In the genomic region with DNA sequence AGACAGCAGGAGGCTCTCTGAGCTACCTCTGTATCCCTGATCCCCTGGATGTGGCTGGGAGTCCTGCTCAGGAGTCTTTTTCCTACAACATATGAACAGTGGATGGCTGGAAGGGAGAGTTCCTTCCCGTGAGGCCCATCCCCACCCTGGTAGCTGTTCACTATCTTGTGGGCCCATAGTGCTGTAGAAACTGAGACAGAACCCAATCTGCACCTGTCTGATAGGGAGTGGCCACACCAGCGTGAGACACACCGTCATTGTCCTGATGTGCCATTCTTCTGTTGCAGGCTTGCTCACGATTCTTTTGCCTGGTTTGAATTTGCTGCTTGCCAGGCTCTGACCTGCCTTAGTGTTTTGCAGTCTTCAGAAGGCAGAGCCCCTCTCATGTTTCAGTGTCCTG, we compare ENCODE assay signal across 35 mouse cellular contexts. TPM values are rescaled to one million over a fixed set of nuclear protein-coding genes. Genes with fewer than 3 reads are reported as not detected.
A peak's percentile ranks its signal among the peaks of the same experiment; 100 is the strongest.
DNase-seq lines count a peak whose midpoint lies in the region; ATAC-seq and TF ChIP-seq lines count a peak whose summit lies in the region.
"Had no signal": no experiment of that assay in that cellular context is flagged by ENCODE, and none has a peak within 500 bp of the region (broad histone marks: within the 10 kb centered on the region; RNA-seq: fewer than 3 reads in every experiment).

No protein-coding gene starts in this region.

- H3K36me3 ChIP-seq in kidney, embryonic 15.5 days, result no peaks in the 10 kb centered on the region
- H3K36me3 ChIP-seq in liver, embryonic 13.5 days, result no peaks in the 10 kb centered on the region
- no peaks in the 10 kb centered on the region for H3K36me3 ChIP-seq in liver, embryonic 14.5 days (replicated peaks; ENCODE audit: control insufficient read depth, insufficient read depth, low read depth)
- H3K36me3 ChIP-seq in forebrain, embryonic 12.5 days (replicated peaks), result no peaks in the 10 kb centered on the region
- H3K36me3 ChIP-seq: embryonic facial prominence, embryonic 10.5 days; embryonic facial prominence, embryonic 13.5 days; hindbrain, embryonic 10.5 days had no signal

- H3K4me3 ChIP-seq in kidney, embryonic 15.5 days (replicated peaks), result no peak overlapping the region
- H3K4me3 ChIP-seq in liver, embryonic 13.5 days (replicated peaks), result no peak overlapping the region
- no peak overlapping the region for H3K4me3 ChIP-seq in liver, embryonic 14.5 days (ENCODE audit: insufficient read depth in 1 of 2, low read depth in 2 of 2, low read length in 2 of 2)
- no peak overlapping the region for H3K4me3 ChIP-seq in forebrain, embryonic 12.5 days (replicated peaks)
- H3K4me3 ChIP-seq: embryonic facial prominence, embryonic 10.5 days; embryonic facial prominence, embryonic 13.5 days; erythroblast, embryonic 14.5 days; forebrain, embryonic 13.5 days; hindbrain, embryonic 10.5 days had no signal

- H3K4me1 ChIP-seq in kidney, embryonic 15.5 days, result no peaks in the 10 kb centered on the region
- peaks cover 14% of the 10 kb centered on the region for H3K4me1 ChIP-seq in liver, embryonic 13.5 days (replicated peaks)
- H3K4me1 ChIP-seq in liver, embryonic 14.5 days (replicated peaks; ENCODE audit: control insufficient read depth in 2 of 2, insufficient read depth in 2 of 2, low read length in 1 of 2), result peaks cover 0 to 10% of the 10 kb centered on the region in 2 experiments; a peak in 3 of 4 replicates
- H3K4me1 ChIP-seq in forebrain, embryonic 12.5 days, result no peaks in the 10 kb centered on the region
- H3K4me1 ChIP-seq: embryonic facial prominence, embryonic 10.5 days; embryonic facial prominence, embryonic 13.5 days; forebrain, embryonic 13.5 days; hindbrain, embryonic 10.5 days had no signal

- no peak for TF ChIP-seq CTCF in liver, embryonic 14.5 days (IDR thresholded peaks at IDR 0.05; ENCODE audit: low read depth)

- no peak overlapping the region for H3K27ac ChIP-seq in kidney, embryonic 15.5 days
- no peak overlapping the region for H3K27ac ChIP-seq in liver, embryonic 13.5 days
- no peak overlapping the region for H3K27ac ChIP-seq in liver, embryonic 14.5 days
- H3K27ac ChIP-seq in forebrain, embryonic 12.5 days, result no peak overlapping the region
- H3K27ac ChIP-seq: embryonic facial prominence, embryonic 10.5 days; embryonic facial prominence, embryonic 13.5 days; forebrain, embryonic 13.5 days; hindbrain, embryonic 10.5 days; hindbrain, embryonic 14.5 days; hindbrain, postnatal 0 days had no signal

- H3K4me2 ChIP-seq in kidney, embryonic 15.5 days, result no peak overlapping the region
- H3K4me2 ChIP-seq in liver, embryonic 13.5 days, result no peak overlapping the region
- H3K4me2 ChIP-seq in liver, embryonic 14.5 days (ENCODE audit: low read depth), result no peak overlapping the region
- H3K4me2 ChIP-seq in forebrain, embryonic 12.5 days, result no peak overlapping the region
- H3K4me2 ChIP-seq: embryonic facial prominence, embryonic 13.5 days; forebrain, embryonic 13.5 days; heart, embryonic 11.5 days; hindbrain, embryonic 14.5 days had no signal

- no peak overlapping the region for H3K9ac ChIP-seq in kidney, embryonic 15.5 days
- H3K9ac ChIP-seq in liver, embryonic 13.5 days, result 0 out of 2 replicates have a peak overlapping the region, but pooled peaks have one; percentile 13
- H3K9ac ChIP-seq in liver, embryonic 14.5 days (replicated peaks), result no peak overlapping the region
- no peak overlapping the region for H3K9ac ChIP-seq in forebrain, embryonic 12.5 days
- H3K9ac ChIP-seq: embryonic facial prominence, embryonic 13.5 days; forebrain, embryonic 13.5 days; hindbrain, embryonic 14.5 days had no signal

- WGBS in kidney, embryonic 15.5 days, result 68% methylated on average over 4 of the region's 4 CpGs
- 15% methylated on average over 4 of the region's 4 CpGs for WGBS in liver, embryonic 13.5 days (ENCODE audit: insufficient replicate concordance)
- WGBS in liver, embryonic 14.5 days (ENCODE audit: insufficient replicate concordance), result 18% methylated on average over 4 of the region's 4 CpGs
- WGBS in forebrain, embryonic 12.5 days, result 75% methylated on average over 4 of the region's 4 CpGs

- DNase-seq in kidney, postnatal 14 days, result no peak
- no peak for DNase-seq in liver, embryonic 13.5 days
- DNase-seq in liver, embryonic 14.5 days (ENCODE audit: low read depth in 3 of 3, low spot score in 3 of 3), result no peak
- DNase-seq: adrenal gland, adult 2 months; adrenal gland, postnatal 14 days; cerebellum, adult 11 months; cerebellum, adult 2 months; cerebellum, postnatal 10 days; cerebellum, postnatal 36 days; embryo, embryonic 11 days; heart, postnatal 36 days had no signal

- 0 out of 2 replicates have a peak, but pooled peaks have one; percentile 25 for ATAC-seq in kidney, embryonic 15.5 days (replicated peaks; ENCODE audit: low FRiP score)
- peak; percentile 76 for ATAC-seq in liver, embryonic 13.5 days (ENCODE audit: low read depth)
- ATAC-seq in liver, embryonic 14.5 days (ENCODE audit: insufficient read depth), result peak; percentile 70; the same call in 1 of the 2 replicates
- ATAC-seq in megakaryocyte-erythroid progenitor cell, adult 5-6 weeks (replicated peaks; ENCODE audit: low FRiP score, low TSS enrichment, poor library complexity, severe bottlenecking), result peak; percentile 70
- ATAC-seq in forebrain, embryonic 12.5 days (ENCODE audit: low FRiP score), result no peak
- ATAC-seq: CD4-positive, CD25-positive, alpha-beta regulatory T cell, adult 4 months; forebrain, embryonic 13.5 days; forebrain, embryonic 16.5 days; hindbrain, postnatal 0 days; inflammation-experienced regulatory T-cells, adult 6 months had no signal

- H3K9me3 ChIP-seq in kidney, embryonic 15.5 days (replicated peaks), result no peaks in the 10 kb centered on the region
- H3K9me3 ChIP-seq in liver, embryonic 13.5 days (replicated peaks), result no peaks in the 10 kb centered on the region
- no peaks in the 10 kb centered on the region for H3K9me3 ChIP-seq in liver, embryonic 14.5 days (ENCODE audit: control insufficient read depth, low read length)
- H3K9me3 ChIP-seq in forebrain, embryonic 12.5 days, result no peaks in the 10 kb centered on the region
- H3K9me3 ChIP-seq: embryonic facial prominence, embryonic 10.5 days; embryonic facial prominence, embryonic 13.5 days; forebrain, embryonic 13.5 days; hindbrain, embryonic 10.5 days had no signal

- TF ChIP-seq EP300 in liver, embryonic 14.5 days (IDR thresholded peaks at IDR 0.05; ENCODE audit: low read depth), result peak; percentile 35; the same call in 1 of the 2 replicates

- H3K27me3 ChIP-seq in kidney, embryonic 15.5 days, result no peaks in the 10 kb centered on the region
- H3K27me3 ChIP-seq in liver, embryonic 13.5 days, result peaks cover 26% of the 10 kb centered on the region
- no peaks in the 10 kb centered on the region; the same call in 1 of the 2 replicates for H3K27me3 ChIP-seq in liver, embryonic 14.5 days (ENCODE audit: control insufficient read depth, insufficient read depth, low read length)
- no peaks in the 10 kb centered on the region for H3K27me3 ChIP-seq in forebrain, embryonic 12.5 days
- H3K27me3 ChIP-seq: embryonic facial prominence, embryonic 13.5 days; forebrain, embryonic 13.5 days had no signal

RNA-seq across cellular contexts. Expression of gene Tppp, which starts 8.2 kb away (rescaled TPM):
- 0.60 and 0.66 TPM in 2 replicates for polyA plus RNA-seq in kidney, embryonic 15.5 days (2015; fragmentation: Nextera tagmentation; extraction: Ambion mirVana)
- polyA plus RNA-seq in liver, embryonic 13.5 days (2015; fragmentation: Nextera tagmentation; extraction: Ambion mirVana), result 0.20 and 0.30 TPM in 2 replicates
- 0.23 and 0.29 TPM in 2 replicates for polyA plus RNA-seq in liver, embryonic 14.5 days (2012; rRNA removed)
- 0.08 and 0.15 TPM in 2 replicates for polyA plus RNA-seq in liver, embryonic 14.5 days (2014; fragmentation: Nextera tagmentation; extraction: Ambion mirVana)
- total RNA-seq in megakaryocyte-erythroid progenitor cell, adult 5-6 weeks (2014; fragmentation: Nextera tagmentation), result 0.63 and 5.7 TPM in 2 replicates
- 0.15 and 0.66 TPM in 2 replicates for total RNA-seq in megakaryocyte-erythroid progenitor cell, adult 5-6 weeks (2017)
- polyA plus RNA-seq in forebrain, embryonic 12.5 days (2016; fragmentation: Nextera tagmentation; extraction: Ambion mirVana), result 4.2 and 5.1 TPM in 2 replicates
- total RNA-seq: granulocyte monocyte progenitor cell, adult 5-6 weeks; MEL had no signal
- polyA plus RNA-seq: erythroblast, embryonic 14.5 days had no signal

RNA-seq across cellular contexts. Expression of gene Cep72, which starts 44.7 kb away (rescaled TPM):
- polyA plus RNA-seq in kidney, embryonic 15.5 days (2015; fragmentation: Nextera tagmentation; extraction: Ambion mirVana), result 15.2 and 16.5 TPM in 2 replicates
- 7.8 and 8.6 TPM in 2 replicates for polyA plus RNA-seq in liver, embryonic 13.5 days (2015; fragmentation: Nextera tagmentation; extraction: Ambion mirVana)
- polyA plus RNA-seq in liver, embryonic 14.5 days (2012; rRNA removed), result 5.2 and 5.5 TPM in 2 replicates
- polyA plus RNA-seq in liver, embryonic 14.5 days (2014; fragmentation: Nextera tagmentation; extraction: Ambion mirVana), result 8.5 and 8.6 TPM in 2 replicates
- total RNA-seq in megakaryocyte-erythroid progenitor cell, adult 5-6 weeks (2014; fragmentation: Nextera tagmentation), result 12.3 and 12.5 TPM in 2 replicates
- 6.5 and 6.7 TPM in 2 replicates for total RNA-seq in megakaryocyte-erythroid progenitor cell, adult 5-6 weeks (2017)
- polyA plus RNA-seq in forebrain, embryonic 12.5 days (2016; fragmentation: Nextera tagmentation; extraction: Ambion mirVana), result 19.1 and 24.8 TPM in 2 replicates

RNA-seq across cellular contexts. Expression of gene Zdhhc11, which starts 53.8 kb away (rescaled TPM):
- polyA plus RNA-seq in kidney, embryonic 15.5 days (2015; fragmentation: Nextera tagmentation; extraction: Ambion mirVana), result not detected in 2 replicates
- not detected in 2 replicates for polyA plus RNA-seq in liver, embryonic 13.5 days (2015; fragmentation: Nextera tagmentation; extraction: Ambion mirVana)
- not detected in 2 replicates for polyA plus RNA-seq in liver, embryonic 14.5 days (2012; rRNA removed)
- polyA plus RNA-seq in liver, embryonic 14.5 days (2014; fragmentation: Nextera tagmentation; extraction: Ambion mirVana), result not detected in 2 replicates
- total RNA-seq in megakaryocyte-erythroid progenitor cell, adult 5-6 weeks (2014; fragmentation: Nextera tagmentation), result not detected in 2 replicates
- not detected in 2 replicates for total RNA-seq in megakaryocyte-erythroid progenitor cell, adult 5-6 weeks (2017)
- not detected in 2 replicates for polyA plus RNA-seq in forebrain, embryonic 12.5 days (2016; fragmentation: Nextera tagmentation; extraction: Ambion mirVana)
- total RNA-seq: adrenal gland, adult 2 months; adrenal gland, postnatal 14 days; adrenal gland, postnatal 4 days; gastrocnemius, adult 8-10 months; gastrocnemius, postnatal 36 days; granulocyte monocyte progenitor cell, adult 5-6 weeks; heart, adult 8-10 months; heart, postnatal 36 days; hindbrain, postnatal 0 days; MEL had no signal
- polyA plus RNA-seq: adrenal gland, adult 2 months; C2C12; CD4-positive, CD25-positive, alpha-beta regulatory T cell, adult 4 months; cerebellum, adult 2 months; cortical plate, adult 2 months; embryonic facial prominence, embryonic 10.5 days; embryonic facial prominence, embryonic 13.5 days; erythroblast, embryonic 14.5 days; forebrain, embryonic 13.5 days; forebrain, embryonic 16.5 days; heart, embryonic 11.5 days; heart, embryonic 14.5 days; heart, postnatal 0 days; hindbrain, embryonic 10.5 days; hindbrain, embryonic 14.5 days; hindbrain, postnatal 0 days; inflammation-experienced regulatory T-cells, adult 6 months had no signal
